Mouse (Mus musculus): ENCODE data around the gene E2f1. TPM values are rescaled to one million over a fixed set of nuclear protein-coding genes. Genes with fewer than 3 reads are reported as not detected.

Gene E2f1
- polyA plus RNA-seq, 1 experiment = 11.0 TPM

DNA sequence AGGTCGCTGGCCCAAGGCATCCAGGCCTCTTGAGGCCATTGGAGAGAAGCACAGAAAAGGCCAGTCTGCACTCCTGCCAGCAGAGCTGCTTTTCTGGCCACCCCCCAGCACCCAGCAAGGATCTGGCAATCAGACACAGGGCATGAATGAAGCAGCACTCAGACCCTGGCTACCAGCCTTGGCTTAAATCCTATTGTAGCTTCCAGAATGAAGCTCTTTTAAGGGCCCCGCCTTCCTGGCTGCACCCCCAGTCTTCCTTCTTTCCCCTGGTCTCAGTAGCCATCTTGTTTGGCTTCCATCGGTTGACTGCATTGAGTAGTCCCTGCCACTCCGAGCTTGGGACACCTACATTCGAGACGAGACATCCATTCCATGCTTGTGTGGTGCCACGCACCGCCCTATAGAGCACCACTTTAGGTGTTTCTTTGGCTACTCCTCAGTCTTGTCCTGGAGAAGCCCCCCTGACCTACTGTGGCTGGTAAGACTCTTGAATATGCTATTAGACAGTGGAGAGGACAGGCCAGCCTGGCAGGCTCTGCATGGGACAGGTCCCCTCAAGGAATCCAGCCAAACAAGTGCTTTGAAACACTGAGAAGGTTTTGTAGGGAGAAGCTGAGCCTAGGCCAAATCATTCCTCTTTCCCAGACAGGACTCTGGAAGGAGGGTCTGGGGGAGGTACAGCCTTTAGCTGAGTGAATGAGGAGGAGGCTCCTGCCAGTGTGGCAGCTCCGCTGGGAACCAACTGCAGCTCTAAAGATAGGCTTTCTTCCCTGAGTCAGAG is 25.9 kb downstream of the E2f1 start:
- H3K4me2 ChIP-seq (ENCODE audit: low read depth) = no peak overlapping the region
- TF ChIP-seq TCF3 (IDR thresholded peaks at IDR 0.05; ENCODE audit: insufficient read length, low read depth) = no peak
- no peak for TF ChIP-seq MYOD1 (IDR thresholded peaks at IDR 0.05; ENCODE audit: control insufficient read depth in 1 of 3, insufficient read length in 2 of 3, low read depth in 2 of 3)
- TF ChIP-seq E2F4 (IDR thresholded peaks at IDR 0.05; ENCODE audit: insufficient read depth) = no peak
- no peak for TF ChIP-seq CEBPB (IDR thresholded peaks at IDR 0.05; ENCODE audit: insufficient read depth, poor library complexity, severe bottlenecking)
- no peak for TF ChIP-seq USF1 (IDR thresholded peaks at IDR 0.05; ENCODE audit: low read depth)
- TF ChIP-seq POLR2AphosphoS2 (IDR thresholded peaks at IDR 0.05; ENCODE audit: insufficient read length, low read depth) = no peak
- no peak for TF ChIP-seq MAX (IDR thresholded peaks at IDR 0.05; ENCODE audit: low read depth)
- TF ChIP-seq SRF (IDR thresholded peaks at IDR 0.05; ENCODE audit: control insufficient read depth, insufficient read length, low read depth) = no peak
- no peak for TF ChIP-seq MYOG (IDR thresholded peaks at IDR 0.05; ENCODE audit: control insufficient read depth in 1 of 3, insufficient read depth in 1 of 3, insufficient read length in 2 of 3, low read depth in 2 of 3)
- TF ChIP-seq POLR2A (IDR thresholded peaks at IDR 0.05; ENCODE audit: insufficient read length, low read depth) = no peak
- TF ChIP-seq TCF12 (IDR thresholded peaks at IDR 0.05; ENCODE audit: insufficient read depth, poor library complexity, severe bottlenecking) = no peak
- TF ChIP-seq REST (IDR thresholded peaks at IDR 0.05; ENCODE audit: insufficient read depth, insufficient read length) = no peak
- no peak overlapping the region for H3K4me3 ChIP-seq
- H3K27me3 ChIP-seq (ENCODE audit: control insufficient read depth, insufficient read depth, insufficient read length) = no peaks in the 10 kb centered on the region
- no peaks in the 10 kb centered on the region for H3K79me2 ChIP-seq (ENCODE audit: control insufficient read depth, insufficient read depth)
- H3ac ChIP-seq (ENCODE audit: control insufficient read depth, insufficient read length) = no peak overlapping the region
- no peaks in the 10 kb centered on the region for H3K36me3 ChIP-seq (ENCODE audit: control insufficient read depth, insufficient read depth)

DNA sequence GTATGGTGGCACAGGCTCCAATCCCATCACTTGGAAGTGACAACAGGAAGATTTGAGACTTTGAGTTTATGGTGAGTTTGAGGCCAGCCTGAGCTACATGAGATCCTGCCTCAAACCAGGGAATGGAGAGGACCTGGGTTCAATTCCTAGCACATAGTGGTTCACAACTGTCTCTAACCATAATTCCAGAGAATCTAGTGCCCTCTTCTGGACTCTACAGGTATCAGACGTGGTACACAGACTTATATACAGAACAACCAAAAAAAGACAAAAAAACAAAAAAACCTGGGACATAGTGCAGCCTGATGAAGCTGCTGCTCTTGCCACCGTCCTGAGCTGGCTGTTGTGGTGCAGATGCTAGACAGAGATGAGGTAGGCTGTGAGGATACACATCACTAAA is 28.1 kb downstream of the E2f1 start:
- Histone ChIP-seq H3K4me2 (ENCODE audit: low read depth) (no peak overlapping the region), H3K79me2 (ENCODE audit: control insufficient read depth, insufficient read depth) (no peaks in the 10 kb centered on the region), H3K4me3 (no peak overlapping the region), H3K27me3 (ENCODE audit: control insufficient read depth, insufficient read depth, insufficient read length) (no peaks in the 10 kb centered on the region), H3K36me3 (ENCODE audit: control insufficient read depth, insufficient read depth) (no peaks in the 10 kb centered on the region), H3ac (ENCODE audit: control insufficient read depth, insufficient read length) (no peak overlapping the region)
- TF ChIP-seq TCF12 (IDR thresholded peaks at IDR 0.05; ENCODE audit: insufficient read depth, poor library complexity, severe bottlenecking) = no peak
- no peak for TF ChIP-seq POLR2AphosphoS2 (IDR thresholded peaks at IDR 0.05; ENCODE audit: insufficient read length, low read depth)
- no peak for TF ChIP-seq SRF (IDR thresholded peaks at IDR 0.05; ENCODE audit: control insufficient read depth, insufficient read length, low read depth)
- no peak for TF ChIP-seq CEBPB (IDR thresholded peaks at IDR 0.05; ENCODE audit: insufficient read depth, poor library complexity, severe bottlenecking)
- no peak for TF ChIP-seq REST (IDR thresholded peaks at IDR 0.05; ENCODE audit: insufficient read depth, insufficient read length)
- no peak for TF ChIP-seq MAX (IDR thresholded peaks at IDR 0.05; ENCODE audit: low read depth)
- TF ChIP-seq MYOG (IDR thresholded peaks at IDR 0.05; ENCODE audit: control insufficient read depth in 1 of 3, insufficient read depth in 1 of 3, insufficient read length in 2 of 3, low read depth in 2 of 3) = no peak
- no peak for TF ChIP-seq MYOD1 (IDR thresholded peaks at IDR 0.05; ENCODE audit: control insufficient read depth in 1 of 3, insufficient read length in 2 of 3, low read depth in 2 of 3)
- TF ChIP-seq TCF3 (IDR thresholded peaks at IDR 0.05; ENCODE audit: insufficient read length, low read depth) = no peak
- TF ChIP-seq E2F4 (IDR thresholded peaks at IDR 0.05; ENCODE audit: insufficient read depth) = no peak
- no peak for TF ChIP-seq POLR2A (IDR thresholded peaks at IDR 0.05; ENCODE audit: insufficient read length, low read depth)
- TF ChIP-seq USF1 (IDR thresholded peaks at IDR 0.05; ENCODE audit: low read depth) = no peak

DNA sequence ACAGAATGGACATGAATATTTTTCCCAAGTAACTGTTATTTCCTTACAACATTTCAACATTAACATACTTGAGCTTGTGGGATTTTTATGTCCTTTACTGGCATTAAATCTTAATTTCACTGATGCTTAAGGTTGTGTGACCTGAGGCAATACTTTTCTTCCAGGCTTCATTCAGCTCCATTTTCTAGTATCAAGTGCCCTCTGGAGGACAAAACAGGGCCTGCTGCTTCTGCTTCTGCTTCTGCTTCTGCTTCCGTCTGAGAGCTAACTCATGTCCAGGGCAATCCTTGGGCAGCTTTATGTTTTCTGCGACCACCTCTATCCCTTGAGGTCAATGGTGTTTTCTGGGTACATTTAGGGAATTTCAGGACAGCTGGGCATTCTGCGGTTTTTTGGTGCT is 30.0 kb downstream of the E2f1 start:
- TF ChIP-seq CEBPB (IDR thresholded peaks at IDR 0.05; ENCODE audit: insufficient read depth, poor library complexity, severe bottlenecking) = no peak
- TF ChIP-seq POLR2A (IDR thresholded peaks at IDR 0.05; ENCODE audit: insufficient read length, low read depth) = no peak
- TF ChIP-seq MYOG (IDR thresholded peaks at IDR 0.05; ENCODE audit: control insufficient read depth in 1 of 3, insufficient read depth in 1 of 3, insufficient read length in 2 of 3, low read depth in 2 of 3) = no peak
- no peak for TF ChIP-seq E2F4 (IDR thresholded peaks at IDR 0.05; ENCODE audit: insufficient read depth)
- no peak for TF ChIP-seq USF1 (IDR thresholded peaks at IDR 0.05; ENCODE audit: low read depth)
- no peak for TF ChIP-seq MYOD1 (IDR thresholded peaks at IDR 0.05; ENCODE audit: control insufficient read depth in 1 of 3, insufficient read length in 2 of 3, low read depth in 2 of 3)
- no peak for TF ChIP-seq POLR2AphosphoS2 (IDR thresholded peaks at IDR 0.05; ENCODE audit: insufficient read length, low read depth)
- no peak for TF ChIP-seq TCF12 (IDR thresholded peaks at IDR 0.05; ENCODE audit: insufficient read depth, poor library complexity, severe bottlenecking)
- TF ChIP-seq REST (IDR thresholded peaks at IDR 0.05; ENCODE audit: insufficient read depth, insufficient read length) = no peak
- no peak for TF ChIP-seq TCF3 (IDR thresholded peaks at IDR 0.05; ENCODE audit: insufficient read length, low read depth)
- no peak for TF ChIP-seq MAX (IDR thresholded peaks at IDR 0.05; ENCODE audit: low read depth)
- no peak for TF ChIP-seq SRF (IDR thresholded peaks at IDR 0.05; ENCODE audit: control insufficient read depth, insufficient read length, low read depth)
- H3K27me3 ChIP-seq (ENCODE audit: control insufficient read depth, insufficient read depth, insufficient read length) = no peaks in the 10 kb centered on the region
- no peak overlapping the region for H3K4me3 ChIP-seq
- no peaks in the 10 kb centered on the region for H3K36me3 ChIP-seq (ENCODE audit: control insufficient read depth, insufficient read depth)
- no peak overlapping the region for H3K4me2 ChIP-seq (ENCODE audit: low read depth)
- no peak overlapping the region for H3ac ChIP-seq (ENCODE audit: control insufficient read depth, insufficient read length)
- H3K79me2 ChIP-seq (ENCODE audit: control insufficient read depth, insufficient read depth) = no peaks in the 10 kb centered on the region

GRCm38 (mm10) chr2:154538710-154539109 is 31.0 kb downstream of the E2f1 start:
- Histone ChIP-seq H3ac (ENCODE audit: control insufficient read depth, insufficient read length) (no peak overlapping the region), H3K4me3 (no peak overlapping the region), H3K36me3 (ENCODE audit: control insufficient read depth, insufficient read depth) (no peaks in the 10 kb centered on the region), H3K4me2 (ENCODE audit: low read depth) (no peak overlapping the region), H3K79me2 (ENCODE audit: control insufficient read depth, insufficient read depth) (no peaks in the 10 kb centered on the region), H3K27me3 (ENCODE audit: control insufficient read depth, insufficient read depth, insufficient read length) (no peaks in the 10 kb centered on the region)
- TF ChIP-seq E2F4 (IDR thresholded peaks at IDR 0.05; ENCODE audit: insufficient read depth) (no peak), POLR2A (IDR thresholded peaks at IDR 0.05; ENCODE audit: insufficient read length, low read depth) (no peak), SRF (IDR thresholded peaks at IDR 0.05; ENCODE audit: control insufficient read depth, insufficient read length, low read depth) (peak; percentile 41), TCF3 (IDR thresholded peaks at IDR 0.05; ENCODE audit: insufficient read length, low read depth) (no peak), MYOG (IDR thresholded peaks at IDR 0.05; ENCODE audit: control insufficient read depth in 1 of 3, insufficient read depth in 1 of 3, insufficient read length in 2 of 3, low read depth in 2 of 3) (peak in 1 of 3 experiments; percentile 36), MYOD1 (IDR thresholded peaks at IDR 0.05; ENCODE audit: control insufficient read depth in 1 of 3, insufficient read length in 2 of 3, low read depth in 2 of 3) (no peak)

All from myocyte (in vitro differentiated cells).